Mouse (Mus musculus) G1E (cell line): Measurements from ENCODE around the gene Chn2. TPM values are rescaled to one million over a fixed set of nuclear protein-coding genes. Genes with fewer than 3 reads are reported as not detected.

Source experiments
- ATAC-seq: 2 replicates; pipeline ENCODE4 v1.8.0; 2016; ENCODE audit warnings: mild to moderate bottlenecking; ENCODE audit not compliant: insufficient number of reproducible peaks, poor library complexity, low FRiP score, severe bottlenecking; ENCODE audit errors: extremely low read depth
- DNase-seq: peaks from one replicate; pipeline ENCODE4 v3.0.0; 2012; ENCODE audit warnings: low spot score
- H3K27me3 ChIP-seq: 2 replicates; pipeline ENCODE4 v1.6.1; 2012; ENCODE audit warnings: mild to moderate bottlenecking, low read length, inconsistent platforms; ENCODE audit not compliant: insufficient read depth
- H3K36me3 ChIP-seq: replicated peaks from 2 replicates; pipeline ENCODE3; 2012; ENCODE audit warnings: mild to moderate bottlenecking, inconsistent platforms
- H3K4me1 ChIP-seq: 2 replicates; pipeline ENCODE4 v1.6.1; 2012; ENCODE audit warnings: low read depth, low read length, inconsistent platforms, mixed read lengths; ENCODE audit not compliant: insufficient read depth
- H3K4me3 ChIP-seq: 2 replicates; pipeline ENCODE4 v1.5.1; 2012; ENCODE audit warnings: low read depth, mild to moderate bottlenecking, inconsistent platforms, low read length, moderate library complexity, mixed read lengths
- H3K9me3 ChIP-seq: replicated peaks from 2 replicates; pipeline ENCODE4 v1.6.1; 2012; ENCODE audit warnings: inconsistent platforms
- CTCF ChIP-seq: IDR thresholded peaks from 2 replicates; pipeline ENCODE4 v1.5.1; 2012; ENCODE audit warnings: low read depth, low read length, inconsistent platforms, mixed read lengths
- GATA1 ChIP-seq: IDR thresholded peaks from 2 replicates; pipeline ENCODE4 v1.6.1; 2012; ENCODE audit warnings: borderline replicate concordance, low read length, inconsistent platforms, mixed read lengths
- GATA2 ChIP-seq: IDR thresholded peaks from 2 replicates; pipeline ENCODE4 v1.6.1; 2012; ENCODE audit warnings: low read depth, low read length, inconsistent platforms, borderline replicate concordance
- POLR2AphosphoS5 ChIP-seq: IDR thresholded peaks from 2 replicates; pipeline ENCODE4 v1.6.1; 2012; ENCODE audit warnings: low read depth, low read length, inconsistent platforms; ENCODE audit not compliant: insufficient replicate concordance
- TAL1 ChIP-seq: conservative IDR thresholded peaks from 2 replicates; pipeline ENCODE4 v1.6.1; 2012; ENCODE audit warnings: low read depth, low read length, inconsistent platforms, mixed read lengths
- polyA plus RNA-seq: library from polyadenylated mRNA; stranded (reverse); fragments of >175 nt; gene quantifications from 2 replicates; pipeline ENCODE4 v1.2.3, GENCODE M21; 2012
- total RNA-seq, 2 experiments: library from RNA; stranded (forward) in 1 of 2; stranded (reverse) in 1 of 2; fragments of 200-1000 nt in 1 of 2; fragments of >200 nt in 1 of 2; fragmentation: Nextera tagmentation in 1 of 2; gene quantifications; 2 replicates each; pipeline ENCODE4 v1.2.3; 2014 to 2017

Chn2 gene
- total and polyA plus RNA-seq, 3 experiments, result 0.22 TPM; not detected in 2

GRCm38 (mm10) chr6:54278613-54279012 is 239.3 kb downstream of the Chn2 start:
- H3K9me3 ChIP-seq, result peaks cover 53% of the 10 kb centered on the region
- ATAC-seq, result no peak
- TF ChIP-seq TAL1 (no peak), GATA1 (no peak), CTCF (no peak), GATA2 (no peak), POLR2AphosphoS5 (no peak)
- H3K27me3 ChIP-seq, result no peaks in the 10 kb centered on the region
- no peaks in the 10 kb centered on the region for H3K4me1 ChIP-seq
- H3K36me3 ChIP-seq, result no peaks in the 10 kb centered on the region
- no peak for DNase-seq
- H3K4me3 ChIP-seq, result no peak overlapping the region

GRCm38 (mm10) chr6:54279391-54279790 is 240.0 kb downstream of the Chn2 start:
- H3K9me3 ChIP-seq, result peaks cover 49% of the 10 kb centered on the region
- no peak for ATAC-seq
- TF ChIP-seq TAL1 (no peak), CTCF (no peak), POLR2AphosphoS5 (no peak), GATA1 (no peak), GATA2 (no peak)
- no peaks in the 10 kb centered on the region for H3K36me3 ChIP-seq
- no peak for DNase-seq
- H3K27me3 ChIP-seq, result no peaks in the 10 kb centered on the region
- H3K4me1 ChIP-seq, result no peaks in the 10 kb centered on the region
- H3K4me3 ChIP-seq, result no peak overlapping the region

GRCm38 (mm10) chr6:54280248-54280647 is 240.9 kb downstream of the Chn2 start:
- Histone ChIP-seq H3K4me3 (no peak overlapping the region), H3K27me3 (no peaks in the 10 kb centered on the region), H3K36me3 (no peaks in the 10 kb centered on the region), H3K9me3 (peaks cover 50% of the 10 kb centered on the region), H3K4me1 (no peaks in the 10 kb centered on the region)
- DNase-seq, result no peak
- no peak for ATAC-seq
- TF ChIP-seq POLR2AphosphoS5 (no peak), GATA2 (no peak), TAL1 (no peak), GATA1 (no peak), CTCF (no peak)

GRCm38 (mm10) chr6:54283299-54283698 is 243.9 kb downstream of the Chn2 start:
- Histone ChIP-seq H3K36me3 (no peaks in the 10 kb centered on the region), H3K4me1 (no peaks in the 10 kb centered on the region), H3K4me3 (no peak overlapping the region), H3K27me3 (no peaks in the 10 kb centered on the region), H3K9me3 (peaks cover 48% of the 10 kb centered on the region)
- ATAC-seq, result no peak
- TF ChIP-seq TAL1, result no peak
- no peak for TF ChIP-seq GATA1
- no peak for TF ChIP-seq GATA2
- TF ChIP-seq CTCF, result no peak
- TF ChIP-seq POLR2AphosphoS5, result no peak
- DNase-seq, result no peak

- no peak for TF ChIP-seq GATA1
- TF ChIP-seq CTCF, result no peak
- no peak for TF ChIP-seq GATA2
- no peak for ATAC-seq
Observed at GRCm38 (mm10) chr6:54284167-54284711, 244.9 kb downstream of the Chn2 start.

GRCm38 (mm10) chr6:54286813-54287212 is 247.5 kb downstream of the Chn2 start:
- no peak for DNase-seq
- TF ChIP-seq CTCF, result no peak
- TF ChIP-seq GATA2, result no peak
- TF ChIP-seq POLR2AphosphoS5, result no peak
- Histone ChIP-seq H3K9me3 (peaks cover 45% of the 10 kb centered on the region), H3K4me1 (no peaks in the 10 kb centered on the region), H3K27me3 (no peaks in the 10 kb centered on the region), H3K36me3 (no peaks in the 10 kb centered on the region), H3K4me3 (no peak overlapping the region)
- no peak for ATAC-seq

More at GRCm38 (mm10) chr6:54284167-54284711, 244.9 kb downstream of the Chn2 start:
- Histone ChIP-seq H3K4me1 (no peaks in the 10 kb centered on the region), H3K27me3 (no peaks in the 10 kb centered on the region), H3K4me3 (no peak overlapping the region), H3K36me3 (no peaks in the 10 kb centered on the region), H3K9me3 (peaks cover 47% of the 10 kb centered on the region)
- DNase-seq, result no peak
